Comparison of ENCODE assay signal across 11 mouse cellular contexts in genomic region chr3:134934703-134935102, GRCm38 (mm10).
"Had no signal": no experiment of that assay in that cellular context is flagged by ENCODE, and none has a peak within 500 bp of the region (broad histone marks: within the 10 kb centered on the region; RNA-seq: fewer than 3 reads in every experiment).

No protein-coding gene starts in this region.

- H3K27ac ChIP-seq: kidney, postnatal 0 days; limb, embryonic 13.5 days; liver, embryonic 14.5 days; neural tube, embryonic 15.5 days; stomach, postnatal 0 days had no signal

- H3K4me1 ChIP-seq: limb, embryonic 13.5 days; neural tube, embryonic 15.5 days had no signal

- H3K36me3 ChIP-seq: limb, embryonic 13.5 days; neural tube, embryonic 15.5 days had no signal

- H3K27me3 ChIP-seq: limb, embryonic 13.5 days; neural tube, embryonic 15.5 days had no signal

- H3K9me3 ChIP-seq: limb, embryonic 13.5 days; neural tube, embryonic 15.5 days had no signal

- H3K9ac ChIP-seq: limb, embryonic 13.5 days; liver, embryonic 14.5 days; neural tube, embryonic 15.5 days had no signal

- DNase-seq: kidney, adult 9 months; kidney, postnatal 36 days; left cerebral cortex, postnatal 4 days; lung, adult 18-20 months; thymus, postnatal 4 days had no signal

- H3K4me2 ChIP-seq: limb, embryonic 13.5 days; neural tube, embryonic 15.5 days had no signal

- H3K4me3 ChIP-seq: limb, embryonic 13.5 days; myocyte; neural tube, embryonic 15.5 days had no signal
